Mouse (Mus musculus) hematopoietic multipotent progenitor cell, adult 10-12 weeks (in vitro differentiated cells): ENCODE results near the gene Nek7. TPM values are rescaled to one million over a fixed set of nuclear protein-coding genes. Genes with fewer than 3 reads are reported as not detected.

Experiments
- polyA plus RNA-seq: library from polyadenylated mRNA; stranded (reverse); fragments of >175 nt; gene quantifications from 2 replicates; pipeline ENCODE4 v1.2.3, GENCODE M21; 2012; ENCODE audit warnings: low replicate concordance

Gene Nek7
- 30.4 and 56.1 TPM in 2 replicates for polyA plus RNA-seq

DNA sequence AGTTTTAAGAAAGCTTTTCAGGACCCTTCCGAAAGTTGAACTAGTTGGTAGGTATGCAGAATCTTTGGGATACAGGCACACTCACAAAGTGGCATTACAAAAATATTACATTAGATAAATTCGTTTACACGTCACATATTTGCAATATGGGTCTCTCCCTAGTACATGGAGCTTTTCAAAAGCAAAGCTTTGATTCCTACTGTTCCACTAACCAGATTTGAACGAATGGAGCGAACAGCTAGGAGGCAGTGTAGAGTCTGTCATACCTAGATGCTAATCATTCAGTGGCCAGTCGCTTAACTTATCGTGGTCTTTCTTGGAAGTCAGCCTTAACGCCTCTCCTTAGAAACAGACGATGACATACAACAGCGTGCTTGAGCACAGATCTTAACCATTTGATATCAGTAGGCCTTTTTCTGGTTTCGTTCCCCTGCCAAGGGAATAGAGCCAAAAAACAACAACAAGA lies at the start of gene Nek7:
Gene Nek7 (minus strand): TSS at position 146 of the 466 bp plus-strand sequence.

Other genes starting within 250 kb of the Nek7 start
- 0.04 TPM in 1 of 2 replicates, not detected in the other for gene Lhx9, start 228.4 kb upstream of the Nek7 start, polyA plus RNA-seq
- gene 2310009B15Rik, start 236.7 kb upstream of the Nek7 start, polyA plus RNA-seq: 21.5 and 38.5 TPM in 2 replicates